Mouse (Mus musculus) testis, adult 2 months (tissue): ENCODE measurements around the gene Mylip. TPM values are rescaled to one million over a fixed set of nuclear protein-coding genes. Genes with fewer than 3 reads are reported as not detected.
A peak's percentile ranks its signal among the peaks of the same experiment; 100 is the strongest.

Experiments
- H3K27ac ChIP-seq: fragments of 200-500 bp; 2 replicates; pipeline ENCODE4 v1.5.1; 2012; ENCODE audit warnings: low read depth, low read length; ENCODE audit not compliant: control insufficient read depth, insufficient read depth
- H3K27me3 ChIP-seq: fragments of 200-500 bp; 2 replicates; pipeline ENCODE4 v1.6.1; 2012; ENCODE audit warnings: mild to moderate bottlenecking, low read length, moderate library complexity; ENCODE audit not compliant: control insufficient read depth, insufficient read depth
- H3K36me3 ChIP-seq: fragments of 200-500 bp; 2 replicates; pipeline ENCODE4 v1.6.1; 2012; ENCODE audit warnings: mild to moderate bottlenecking, low read length; ENCODE audit not compliant: control insufficient read depth, insufficient read depth
- H3K4me1 ChIP-seq: fragments of 200-500 bp; 2 replicates; pipeline ENCODE4 v1.6.1; 2012; ENCODE audit warnings: low read length; ENCODE audit not compliant: control insufficient read depth, insufficient read depth
- H3K4me3 ChIP-seq: fragments of 200-500 bp; 2 replicates; pipeline ENCODE4 v1.5.1; 2012; ENCODE audit warnings: low read depth, mild to moderate bottlenecking, low read length, moderate library complexity, mixed read lengths; ENCODE audit not compliant: control insufficient read depth
- CTCF ChIP-seq: fragments of 200-500 bp; IDR thresholded peaks from 2 replicates; pipeline ENCODE4 v1.5.1; 2012; ENCODE audit warnings: low read depth, mild to moderate bottlenecking, inconsistent platforms, low read length, moderate library complexity; ENCODE audit not compliant: control insufficient read depth, insufficient read depth, insufficient replicate concordance
- POLR2A ChIP-seq: fragments of 200-500 bp; IDR thresholded peaks from 2 replicates; pipeline ENCODE4 v1.6.1; 2012; ENCODE audit warnings: low read depth, mild to moderate bottlenecking, inconsistent platforms, low read length, moderate library complexity; ENCODE audit not compliant: control insufficient read depth
- polyA plus RNA-seq: library from polyadenylated mRNA; depleted of rRNA; stranded (reverse); fragments of >200 nt; gene quantifications from 2 replicates; pipeline ENCODE4 v1.2.3, GENCODE M21; 2012; rRNA removed

The Mylip gene
- polyA plus RNA-seq, 1 experiment: 1.2 TPM

- Histone ChIP-seq H3K36me3 (no peaks in the 10 kb centered on the region), H3K4me3 (peak overlapping the region; percentile 38), H3K27me3 (no peaks in the 10 kb centered on the region), H3K27ac (no peak overlapping the region), H3K4me1 (peaks cover 7% of the 10 kb centered on the region)
- no peak for TF ChIP-seq CTCF
- TF ChIP-seq POLR2A: no peak
Observed at GRCm38 (mm10) chr13:45453033-45453432, 63.5 kb downstream of the Mylip start.

- H3K27ac ChIP-seq: no peak overlapping the region
- H3K36me3 ChIP-seq: no peaks in the 10 kb centered on the region
- peaks cover 7% of the 10 kb centered on the region for H3K4me1 ChIP-seq
- H3K4me3 ChIP-seq: no peak overlapping the region
- no peaks in the 10 kb centered on the region for H3K27me3 ChIP-seq
- TF ChIP-seq CTCF (no peak), POLR2A (no peak)
Observed at GRCm38 (mm10) chr13:45454044-45454443, 64.5 kb downstream of the Mylip start.

- no peak for TF ChIP-seq POLR2A
- TF ChIP-seq CTCF: no peak
- no peaks in the 10 kb centered on the region for H3K27me3 ChIP-seq
- no peak overlapping the region for H3K27ac ChIP-seq
Observed at GRCm38 (mm10) chr13:45454641-45455040, 65.1 kb downstream of the Mylip start.

GRCm38 (mm10) chr13:45455108-45455861, 65.7 kb downstream of the Mylip start:
- TF ChIP-seq CTCF (no peak), POLR2A (no peak)
- Histone ChIP-seq H3K4me1 (peaks cover 7% of the 10 kb centered on the region), H3K27ac (no peak overlapping the region), H3K4me3 (no peak overlapping the region), H3K27me3 (no peaks in the 10 kb centered on the region), H3K36me3 (no peaks in the 10 kb centered on the region)

More at GRCm38 (mm10) chr13:45454641-45455040, 65.1 kb downstream of the Mylip start:
- Histone ChIP-seq H3K36me3 (no peaks in the 10 kb centered on the region), H3K4me3 (no peak overlapping the region), H3K4me1 (peaks cover 7% of the 10 kb centered on the region)

- Histone ChIP-seq H3K4me3 (no peak overlapping the region), H3K4me1 (peaks cover 7% of the 10 kb centered on the region), H3K27ac (no peak overlapping the region), H3K36me3 (no peaks in the 10 kb centered on the region), H3K27me3 (no peaks in the 10 kb centered on the region)
- TF ChIP-seq POLR2A: no peak
- TF ChIP-seq CTCF: no peak
Observed at GRCm38 (mm10) chr13:45455862-45456192, 66.3 kb downstream of the Mylip start.

GRCm38 (mm10) chr13:45457459-45457858, 67.9 kb downstream of the Mylip start:
- Histone ChIP-seq H3K4me1 (peaks cover 7% of the 10 kb centered on the region), H3K27me3 (no peaks in the 10 kb centered on the region), H3K27ac (no peak overlapping the region), H3K36me3 (no peaks in the 10 kb centered on the region), H3K4me3 (no peak overlapping the region)
- no peak for TF ChIP-seq CTCF
- TF ChIP-seq POLR2A: no peak

GRCm38 (mm10) chr13:45460177-45460576, 70.6 kb downstream of the Mylip start:
- TF ChIP-seq POLR2A (no peak), CTCF (no peak)
- peaks cover 3% of the 10 kb centered on the region; the same call in 1 of the 2 replicates for H3K4me1 ChIP-seq
- no peaks in the 10 kb centered on the region for H3K36me3 ChIP-seq
- no peak overlapping the region for H3K4me3 ChIP-seq
- no peaks in the 10 kb centered on the region for H3K27me3 ChIP-seq
- H3K27ac ChIP-seq: no peak overlapping the region

GRCm38 (mm10) chr13:45461370-45461958, 71.9 kb downstream of the Mylip start:
- no peak overlapping the region for H3K27ac ChIP-seq
- no peaks in the 10 kb centered on the region for H3K27me3 ChIP-seq
- no peak overlapping the region for H3K4me3 ChIP-seq
- H3K36me3 ChIP-seq: no peaks in the 10 kb centered on the region
- H3K4me1 ChIP-seq: no peaks in the 10 kb centered on the region
- TF ChIP-seq POLR2A (no peak), CTCF (no peak)

Other genes with a start within 250 kb of the Mylip start
- gene Gmpr, start 117.7 kb downstream of the Mylip start, polyA plus RNA-seq: 6.4 and 7.4 TPM in 2 replicates